Mouse (Mus musculus): Measurements from ENCODE around the gene Ccdc36.

The Ccdc36 gene

GRCm38 (mm10) chr9:108428384-108428783 lies at the start of gene Ccdc36:
Ccdc36 (minus strand) TSS chr9:108428484.
- no peak for DNase-seq (ENCODE audit: low spot score in 2 of 2)

- no peak for DNase-seq (ENCODE audit: low spot score in 2 of 2)
Measured at GRCm38 (mm10) chr9:108474528-108474927, 46.2 kb upstream of the Ccdc36 start.

- DNase-seq (ENCODE audit: low spot score in 2 of 2), result no peak
Measured at GRCm38 (mm10) chr9:108469845-108470244, 41.6 kb upstream of the Ccdc36 start.

GRCm38 (mm10) chr9:108469430-108469829 lies 41.1 kb upstream of the Ccdc36 start:
- no peak for DNase-seq (ENCODE audit: low spot score in 2 of 2)

GRCm38 (mm10) chr9:108466219-108466618 lies 37.9 kb upstream of the Ccdc36 start:
- DNase-seq (ENCODE audit: low spot score in 2 of 2), result no peak

- DNase-seq (ENCODE audit: low spot score in 2 of 2), result no peak
Measured at GRCm38 (mm10) chr9:108463713-108464112, 35.4 kb upstream of the Ccdc36 start.

- peak in 1 of 2 experiments; percentile 63 for DNase-seq (ENCODE audit: low spot score in 2 of 2)
Measured at GRCm38 (mm10) chr9:108462192-108462591, 33.9 kb upstream of the Ccdc36 start.

- DNase-seq (ENCODE audit: low spot score in 2 of 2), result no peak
Measured at GRCm38 (mm10) chr9:108461675-108462074, 33.4 kb upstream of the Ccdc36 start.

GRCm38 (mm10) chr9:108461181-108461631 lies 32.9 kb upstream of the Ccdc36 start, which contains the start of gene Klhdc8b:
Klhdc8b (minus strand) TSS chr9:108461581.
- no peak for DNase-seq (ENCODE audit: low spot score in 2 of 2)

- DNase-seq (ENCODE audit: low spot score in 2 of 2), result peak; percentile 83 to 85
Measured at GRCm38 (mm10) chr9:108460319-108461178, 32.3 kb upstream of the Ccdc36 start, which contains the start of gene Ccdc71. Ccdc71 (plus strand) TSS chr9:108460527.

- no peak for DNase-seq (ENCODE audit: low spot score in 2 of 2)
Measured at GRCm38 (mm10) chr9:108459939-108460318, 31.6 kb upstream of the Ccdc36 start.

- no peak for DNase-seq (ENCODE audit: low spot score in 2 of 2)
Measured at GRCm38 (mm10) chr9:108456953-108457352, 28.7 kb upstream of the Ccdc36 start.

- DNase-seq (ENCODE audit: low spot score in 2 of 2), result no peak
Measured at GRCm38 (mm10) chr9:108455747-108456571, 27.7 kb upstream of the Ccdc36 start.

- no peak for DNase-seq (ENCODE audit: low spot score in 2 of 2)
Measured at GRCm38 (mm10) chr9:108454429-108454828, 26.1 kb upstream of the Ccdc36 start.

- DNase-seq (ENCODE audit: low spot score in 2 of 2), result no peak
Measured at GRCm38 (mm10) chr9:108453458-108453857, 25.2 kb upstream of the Ccdc36 start.

GRCm38 (mm10) chr9:108452911-108453310 lies 24.6 kb upstream of the Ccdc36 start:
- DNase-seq (ENCODE audit: low spot score in 2 of 2), result no peak

GRCm38 (mm10) chr9:108452291-108452906 lies 24.1 kb upstream of the Ccdc36 start:
- DNase-seq (ENCODE audit: low spot score in 2 of 2), result peak; percentile 73 to 86

- no peak for DNase-seq (ENCODE audit: low spot score in 2 of 2)
Measured at GRCm38 (mm10) chr9:108451519-108452160, 23.4 kb upstream of the Ccdc36 start.

GRCm38 (mm10) chr9:108451170-108451493 lies 22.8 kb upstream of the Ccdc36 start:
- no peak for DNase-seq (ENCODE audit: low spot score in 2 of 2)

- DNase-seq (ENCODE audit: low spot score in 2 of 2), result no peak
Measured at GRCm38 (mm10) chr9:108450292-108451169, 22.2 kb upstream of the Ccdc36 start.

GRCm38 (mm10) chr9:108449860-108450259 lies 21.6 kb upstream of the Ccdc36 start:
- DNase-seq (ENCODE audit: low spot score in 2 of 2), result no peak

All from heart, adult 9 months (tissue).